Mouse (Mus musculus): ENCODE measurements around the gene Gys2. TPM values are rescaled to one million over a fixed set of nuclear protein-coding genes. Genes with fewer than 3 reads are reported as not detected.

The Gys2 gene
- total RNA-seq, 2 experiments from 2014 or later: not detected

DNA sequence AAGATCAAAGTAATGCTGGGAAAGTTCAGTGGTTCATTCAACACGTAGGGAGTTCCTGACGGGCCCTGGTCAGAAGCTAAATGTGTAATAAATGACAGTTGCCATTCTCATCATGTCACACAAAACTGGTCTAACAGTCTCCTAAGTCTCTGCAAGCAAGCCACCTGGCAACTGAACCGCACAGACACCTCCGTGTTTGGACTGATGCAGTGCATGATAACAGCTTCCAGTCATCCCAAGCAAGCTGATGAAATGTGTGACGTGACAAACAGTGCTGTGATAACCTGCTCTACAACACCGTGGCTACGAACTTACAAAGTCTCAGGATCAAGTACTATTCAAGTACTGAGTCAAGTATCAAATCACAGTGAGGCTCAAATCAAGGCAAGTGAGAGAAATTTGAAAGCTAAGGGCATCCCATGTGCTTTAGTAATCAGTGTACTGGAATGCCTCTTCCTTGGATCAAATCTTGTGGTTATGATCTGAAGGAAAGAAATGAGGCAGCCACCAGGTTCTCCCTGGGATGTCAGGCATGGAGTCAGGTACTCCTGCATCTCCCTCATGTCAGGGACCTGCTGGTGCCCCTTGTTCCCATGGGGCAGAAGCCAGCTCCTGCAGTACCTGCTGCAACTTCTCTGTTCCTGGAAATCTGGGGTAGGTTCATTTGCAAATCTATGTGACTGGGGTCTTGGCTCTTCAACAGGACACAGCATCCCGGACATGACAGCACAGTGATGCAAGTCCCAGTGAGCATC lies 94.2 kb downstream of the Gys2 start:
- no peak for DNase-seq (ENCODE audit: low spot score in 2 of 2)

- DNase-seq (ENCODE audit: low spot score in 2 of 2): no peak
Measured at GRCm38 (mm10) chr6:142377081-142377480, 95.8 kb downstream of the Gys2 start.

Other genes starting within 250 kb of the Gys2 start
- not detected for gene Iapp, start 174.7 kb downstream of the Gys2 start, total RNA-seq (2021)
- gene Slco1a5, start 150.1 kb downstream of the Gys2 start, total RNA-seq (2021): not detected
- 10 to 100 TPM; 16.1 to 17.6 TPM for gene Pyroxd1, start 127.5 kb downstream of the Gys2 start, total RNA-seq (2021)
- 10 to 100 TPM; 22.1 to 23.1 TPM for gene Recql, start 86.0 kb downstream of the Gys2 start, total RNA-seq (2021)
- 10 to 100 TPM; 35.7 to 36.1 TPM for gene Golt1b, start 85.9 kb downstream of the Gys2 start, total RNA-seq (2021)
- gene Spx, start 59.7 kb downstream of the Gys2 start, total RNA-seq (2021): 1 to 10 TPM; 1.6 to 2.0 TPM
- gene Ldhb, start 34.8 kb upstream of the Gys2 start, total RNA-seq (2021): 100 to 1,000 TPM; 874 to 889 TPM
- gene Kcnj8, start 98.5 kb upstream of the Gys2 start, total RNA-seq (2021): 1 to 10 TPM; 2.3 to 2.5 TPM
- 1 to 10 TPM; 3.0 to 4.7 TPM for gene Abcc9, start 229.2 kb upstream of the Gys2 start, total RNA-seq (2021)

Measured in left cerebral cortex, adult 18-20 months (tissue).